Mouse (Mus musculus) forebrain, embryonic 14.5 days (tissue): Measurements from ENCODE around the gene Bckdha. TPM values are rescaled to one million over a fixed set of nuclear protein-coding genes. Genes with fewer than 3 reads are reported as not detected.

Experiments used
- ATAC-seq: fragments of 200-750 bp; cut with Nextera tagmentation; 2 replicates; pipeline ENCODE4 v1.8.0; 2017; ENCODE audit warnings: mild to moderate bottlenecking, moderate library complexity
- DNase-seq: peaks from one replicate; pipeline ENCODE4 v3.0.0-alpha.2; 2015; ENCODE audit warnings: low spot score
- H3K27ac ChIP-seq: fragments of 300-500 bp; sonication (generic); 2 replicates; pipeline ENCODE4 v1.5.1; 2014; ENCODE audit warnings: low read depth, mild to moderate bottlenecking, control low read depth, low read length, moderate library complexity
- H3K27me3 ChIP-seq: fragments of 300-500 bp; sonication (generic); replicated peaks from 2 replicates; pipeline ENCODE4 v1.6.1; 2014; ENCODE audit warnings: low read length, control low read depth, mixed read lengths; ENCODE audit not compliant: control insufficient read depth, insufficient read depth
- H3K36me3 ChIP-seq: fragments of 300-500 bp; sonication (generic); 2 replicates; pipeline ENCODE4 v1.6.1; 2014; ENCODE audit warnings: low read length, control low read depth; ENCODE audit not compliant: control insufficient read depth, insufficient read depth
- H3K4me1 ChIP-seq: fragments of 300-500 bp; sonication (generic); 2 replicates; pipeline ENCODE4 v1.6.1; 2014; ENCODE audit warnings: antibody characterized with exemption, low read length, control low read depth; ENCODE audit not compliant: control insufficient read depth, insufficient read depth
- H3K4me2 ChIP-seq: fragments of 300-500 bp; sonication (generic); 2 replicates; pipeline ENCODE4 v1.6.1; 2014; ENCODE audit warnings: mild to moderate bottlenecking, control low read depth, low read length
- H3K4me3 ChIP-seq: fragments of 300-500 bp; sonication (generic); 2 replicates; pipeline ENCODE4 v1.5.1; 2014; ENCODE audit warnings: low read depth, low read length, control low read depth
- H3K9ac ChIP-seq: fragments of 300-500 bp; sonication (generic); 2 replicates; pipeline ENCODE4 v1.6.1; 2014; ENCODE audit warnings: mild to moderate bottlenecking, low read length, control low read depth, moderate library complexity
- H3K9me3 ChIP-seq: fragments of 300-500 bp; sonication (generic); replicated peaks from 2 replicates; pipeline ENCODE4 v1.6.1; 2016; ENCODE audit warnings: low read length, control low read depth, mixed read lengths; ENCODE audit not compliant: control insufficient read depth
- WGBS: fragments of 180-500 bp; shearing (Covaris S2); extraction: QIAGEN DNeasy Blood & Tissue Kit; methylation state at CpG from one replicate; pipeline ENCODE4 v1.1.7; 2014; 5-methylcytosine and 5-hydroxymethylcytosine counted together
- polyA plus RNA-seq: library from polyadenylated mRNA; unstranded; fragments of >200 nt; fragmentation: Nextera tagmentation; extraction: Ambion mirVana; gene quantifications from 2 replicates; pipeline ENCODE4 v1.2.1, GENCODE M21; 2014

The Bckdha gene
- polyA plus RNA-seq, 1 experiment from 2014 or later: 69.7 TPM

DNA sequence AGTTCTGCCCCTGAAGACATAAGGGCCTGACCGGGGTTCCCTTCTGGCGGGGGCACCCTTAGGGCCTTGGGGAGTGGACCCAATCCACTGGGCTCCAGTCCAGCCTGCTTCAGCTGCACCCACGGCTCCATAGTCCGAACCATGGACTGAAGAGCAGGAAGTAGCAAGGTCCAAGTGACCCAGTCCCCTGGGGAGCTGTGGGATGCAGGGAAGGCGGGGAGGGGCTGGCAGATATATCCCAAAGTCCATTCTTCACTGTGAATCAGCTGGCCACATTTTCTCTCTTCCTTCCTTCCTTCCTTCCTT, 43.1 kb downstream of the Bckdha start, which contains the start of gene Erich4:
Erich4 (minus strand) TSS at position 187 of the 306 bp plus-strand sequence.
- no peak within 1 kb of the TSS for H3K4me3 ChIP-seq
- H3K9ac ChIP-seq: no peak within 1 kb of the TSS
- WGBS: 86% methylated on average over 5 of the region's 5 CpGs
- H3K9me3 ChIP-seq: no peaks in the 10 kb centered on the region
- no peaks in the 10 kb centered on the region for H3K27me3 ChIP-seq
- no peak for ATAC-seq
- DNase-seq: no peak
- no peak within 1 kb of the TSS for H3K4me2 ChIP-seq
- H3K36me3 ChIP-seq: no peaks in the 10 kb centered on the region
- H3K4me1 ChIP-seq: no peaks in the 10 kb centered on the region; the same call in 1 of the 2 replicates
- H3K27ac ChIP-seq: no peak within 1 kb of the TSS

DNA sequence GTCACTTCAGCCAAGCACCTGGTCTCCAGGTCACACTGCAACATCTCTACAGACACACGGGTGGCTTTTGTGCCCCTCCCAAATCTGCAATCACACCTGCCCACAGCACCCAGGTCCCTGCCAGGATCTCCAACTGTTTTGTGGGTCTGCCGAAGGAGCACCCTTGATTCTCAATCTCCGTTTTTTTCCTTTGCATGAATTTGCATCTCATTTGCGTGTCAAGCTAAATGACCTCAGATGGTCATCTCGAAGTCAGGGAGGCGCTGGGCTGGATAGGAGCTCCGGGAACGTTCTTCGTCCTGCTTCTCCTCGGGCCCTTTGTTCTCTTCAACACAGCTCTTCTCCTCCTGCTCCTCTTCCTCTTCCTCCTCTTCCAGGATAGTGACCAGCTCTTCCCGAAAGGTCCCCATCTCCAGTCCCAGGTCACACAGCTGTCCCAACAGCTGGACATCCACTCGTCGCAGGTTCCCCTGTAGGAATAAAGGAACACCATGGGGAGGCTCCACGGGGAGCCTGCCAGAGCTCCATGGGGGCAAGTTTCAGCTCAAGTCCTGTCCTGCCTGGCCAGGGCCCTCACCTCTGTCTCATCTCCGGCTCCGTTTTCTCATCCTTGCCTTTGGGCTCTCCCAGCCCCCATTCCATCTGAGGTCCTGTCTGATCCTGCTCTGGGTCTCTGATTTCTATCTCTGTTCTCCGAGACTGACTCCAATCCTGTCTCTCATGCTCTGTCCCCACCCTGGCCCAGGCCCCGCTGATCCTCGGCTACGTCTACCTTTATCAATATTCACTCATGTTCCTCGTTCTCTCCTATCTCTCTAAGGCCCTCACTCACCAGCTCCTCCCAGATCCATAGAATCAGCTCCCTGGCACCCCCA, 43.7 kb downstream of the Bckdha start:
- Histone ChIP-seq H3K4me1 (no peaks in the 10 kb centered on the region; the same call in 1 of the 2 replicates), H3K36me3 (no peaks in the 10 kb centered on the region), H3K4me2 (no peak overlapping the region), H3K4me3 (no peak overlapping the region), H3K27ac (no peak overlapping the region), H3K9ac (no peak overlapping the region), H3K9me3 (no peaks in the 10 kb centered on the region), H3K27me3 (no peaks in the 10 kb centered on the region)
- DNase-seq (no peak), ATAC-seq (no peak)
- 76% methylated on average over 21 of the region's 21 CpGs for WGBS

DNA sequence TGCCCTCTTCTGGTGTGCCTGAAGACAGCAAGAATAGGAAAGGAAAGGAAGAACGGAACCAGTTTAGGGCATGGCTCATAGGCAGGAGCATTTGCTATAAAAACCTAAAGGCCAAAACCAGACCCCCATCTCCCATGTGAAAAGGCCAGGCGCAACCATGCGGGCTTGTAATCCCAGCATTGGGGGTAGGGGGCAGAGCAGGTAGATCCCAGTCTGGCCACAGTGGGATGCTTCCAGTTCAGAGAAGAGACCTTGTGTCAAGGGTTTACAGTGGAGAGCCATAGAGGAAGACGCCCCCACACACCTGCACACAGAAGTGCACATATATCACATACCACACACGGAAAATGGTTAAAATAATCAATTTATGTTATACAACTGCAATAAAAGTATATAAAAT, 44.7 kb downstream of the Bckdha start:
- H3K9me3 ChIP-seq: no peaks in the 10 kb centered on the region
- no peak overlapping the region for H3K9ac ChIP-seq
- H3K4me1 ChIP-seq: no peaks in the 10 kb centered on the region
- ATAC-seq (no peak), DNase-seq (no peak)
- H3K4me2 ChIP-seq: no peak overlapping the region
- no peak overlapping the region for H3K27ac ChIP-seq
- no peak overlapping the region for H3K4me3 ChIP-seq
- H3K36me3 ChIP-seq: no peaks in the 10 kb centered on the region
- WGBS: 93% methylated on average over 5 of the region's 5 CpGs
- no peaks in the 10 kb centered on the region for H3K27me3 ChIP-seq

DNA sequence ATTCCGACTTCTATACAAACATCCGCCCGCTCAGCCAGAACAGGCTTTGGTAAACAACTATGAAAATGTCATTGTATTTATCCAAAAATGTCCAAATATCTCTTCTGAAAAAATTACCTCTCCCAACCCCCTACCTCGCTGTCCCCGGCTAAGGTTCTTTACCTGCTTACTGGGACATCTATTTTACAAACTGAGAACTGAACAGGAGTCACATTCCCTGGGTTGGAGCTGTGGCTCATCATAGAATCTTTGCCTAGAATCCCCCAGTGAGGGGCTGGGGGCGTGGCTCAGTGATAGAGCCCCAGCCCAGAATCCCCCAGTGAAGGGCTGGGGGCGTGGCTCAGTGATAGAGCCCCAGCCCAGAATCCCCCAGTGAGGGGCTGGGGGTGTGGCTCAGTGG, 47.3 kb downstream of the Bckdha start:
- H3K9me3 ChIP-seq: no peaks in the 10 kb centered on the region; the same call in 1 of the 2 replicates
- 39% methylated on average over 7 of the region's 7 CpGs for WGBS
- ATAC-seq: no peak

DNA sequence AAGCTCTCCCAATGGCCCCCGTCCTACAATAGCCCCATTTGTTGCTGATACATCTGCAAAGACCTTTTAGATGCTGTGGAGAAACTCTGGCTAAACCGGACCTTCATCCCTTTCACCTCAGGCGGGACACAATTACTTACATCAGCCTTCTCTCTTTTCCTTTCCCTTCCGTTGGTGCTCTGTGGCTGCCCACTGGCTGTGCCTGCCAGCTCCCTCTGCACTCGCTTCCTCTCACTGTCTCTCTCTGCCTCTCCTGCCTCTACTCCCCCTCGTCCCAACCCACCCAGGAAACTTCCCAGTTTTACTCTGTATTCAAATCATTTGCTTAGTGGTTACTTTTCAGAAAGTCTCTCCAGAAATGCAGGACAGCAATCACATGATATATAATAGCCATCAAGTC, 48.7 kb downstream of the Bckdha start:
- Histone ChIP-seq H3K9ac (no peak overlapping the region), H3K27ac (no peak overlapping the region), H3K4me1 (no peaks in the 10 kb centered on the region), H3K27me3 (no peaks in the 10 kb centered on the region), H3K4me2 (no peak overlapping the region), H3K9me3 (no peaks in the 10 kb centered on the region; the same call in 1 of the 2 replicates), H3K36me3 (no peaks in the 10 kb centered on the region), H3K4me3 (no peak overlapping the region)
- no peak for ATAC-seq
- no peak for DNase-seq
- 34% methylated on average over 6 of the region's 6 CpGs for WGBS

More for the DNA sequence above, 47.3 kb downstream of the Bckdha start:
- Histone ChIP-seq H3K27me3 (no peaks in the 10 kb centered on the region), H3K27ac (no peak overlapping the region), H3K4me3 (no peak overlapping the region), H3K9ac (no peak overlapping the region), H3K4me2 (no peak overlapping the region), H3K4me1 (no peaks in the 10 kb centered on the region), H3K36me3 (no peaks in the 10 kb centered on the region)
- no peak for DNase-seq

DNA sequence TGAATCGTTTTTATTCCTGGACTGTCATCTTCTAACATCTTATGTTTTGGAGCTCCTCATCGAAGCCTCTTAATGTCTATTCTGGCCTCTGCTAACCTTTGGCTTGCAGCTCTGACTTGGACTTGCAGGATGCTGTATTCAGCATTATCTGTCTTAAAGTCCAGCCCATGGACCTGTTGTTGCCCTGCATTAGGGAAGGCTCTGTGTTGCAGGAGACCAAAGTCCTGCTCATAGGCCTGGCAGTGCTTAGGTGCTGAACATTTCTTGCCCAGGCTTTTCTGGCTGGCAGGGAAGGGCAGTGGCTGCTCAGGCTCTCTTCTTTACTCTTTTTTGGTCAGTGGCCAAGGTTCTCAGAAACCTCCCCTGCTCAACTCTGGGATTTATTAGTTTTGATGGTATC, 51.6 kb downstream of the Bckdha start:
- no peak for ATAC-seq
- Histone ChIP-seq H3K9me3 (no peaks in the 10 kb centered on the region; the same call in 1 of the 2 replicates), H3K4me1 (no peaks in the 10 kb centered on the region), H3K4me3 (no peak overlapping the region), H3K27me3 (no peaks in the 10 kb centered on the region), H3K4me2 (no peak overlapping the region), H3K36me3 (no peaks in the 10 kb centered on the region), H3K27ac (no peak overlapping the region), H3K9ac (no peak overlapping the region)
- WGBS: 85% methylated on average over 2 of the region's 2 CpGs
- no peak for DNase-seq

DNA sequence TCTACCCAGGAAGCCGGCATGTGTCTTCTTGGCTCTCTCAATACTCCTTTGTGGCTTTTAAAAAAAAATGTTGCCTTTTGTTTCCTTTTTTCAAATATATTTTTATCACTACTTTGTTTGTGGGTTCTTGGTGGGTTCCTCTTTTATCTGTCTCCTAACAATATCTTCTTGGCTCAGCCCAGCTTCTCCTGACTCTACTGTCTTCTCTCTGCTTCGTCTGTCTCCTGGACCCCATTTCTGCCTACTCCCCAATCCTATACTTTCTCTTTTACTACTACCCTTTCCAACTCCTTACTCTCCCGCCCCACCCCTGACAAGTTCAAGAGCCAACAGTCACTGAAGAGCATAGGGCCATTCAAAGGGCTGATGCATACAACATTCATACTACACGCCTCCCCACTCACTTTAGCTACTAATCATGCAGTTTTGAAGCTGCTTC, 52.1 kb downstream of the Bckdha start:
- WGBS: 84% methylated on average over 4 of the region's 4 CpGs
- Histone ChIP-seq H3K27ac (no peak overlapping the region), H3K36me3 (no peaks in the 10 kb centered on the region), H3K9me3 (no peaks in the 10 kb centered on the region; the same call in 1 of the 2 replicates), H3K4me2 (no peak overlapping the region), H3K4me3 (no peak overlapping the region), H3K9ac (no peak overlapping the region), H3K4me1 (no peaks in the 10 kb centered on the region), H3K27me3 (no peaks in the 10 kb centered on the region)
- DNase-seq: no peak
- no peak for ATAC-seq

DNA sequence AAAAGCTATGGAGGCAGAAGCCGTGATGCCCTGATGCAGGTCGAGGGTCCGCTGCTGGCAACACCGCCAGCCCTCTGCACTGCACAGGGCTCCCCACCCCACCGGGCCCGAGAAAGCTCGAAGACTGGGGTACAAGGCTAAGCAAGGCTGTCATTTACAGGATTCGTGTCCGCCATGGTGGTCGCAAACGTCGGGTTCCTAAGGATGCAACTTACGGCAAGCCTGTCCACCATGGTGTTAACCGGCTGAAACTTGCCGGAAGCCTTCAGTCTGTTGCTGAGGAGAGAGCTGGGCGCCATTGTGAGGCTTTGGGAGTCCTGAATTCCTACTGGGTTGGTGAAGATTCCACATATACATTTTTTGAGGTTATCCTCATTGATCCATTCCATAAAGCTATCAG, 57.4 kb downstream of the Bckdha start:
- H3K27me3 ChIP-seq: no peaks in the 10 kb centered on the region
- H3K4me2 ChIP-seq: no peak overlapping the region
- H3K4me3 ChIP-seq: no peak overlapping the region
- no peak overlapping the region for H3K9ac ChIP-seq
- ATAC-seq (no peak), DNase-seq (no peak)
- WGBS: 88% methylated on average over 16 of the region's 16 CpGs
- H3K36me3 ChIP-seq: no peaks in the 10 kb centered on the region
- no peaks in the 10 kb centered on the region for H3K9me3 ChIP-seq
- no peak overlapping the region for H3K27ac ChIP-seq
- H3K4me1 ChIP-seq: no peaks in the 10 kb centered on the region

DNA sequence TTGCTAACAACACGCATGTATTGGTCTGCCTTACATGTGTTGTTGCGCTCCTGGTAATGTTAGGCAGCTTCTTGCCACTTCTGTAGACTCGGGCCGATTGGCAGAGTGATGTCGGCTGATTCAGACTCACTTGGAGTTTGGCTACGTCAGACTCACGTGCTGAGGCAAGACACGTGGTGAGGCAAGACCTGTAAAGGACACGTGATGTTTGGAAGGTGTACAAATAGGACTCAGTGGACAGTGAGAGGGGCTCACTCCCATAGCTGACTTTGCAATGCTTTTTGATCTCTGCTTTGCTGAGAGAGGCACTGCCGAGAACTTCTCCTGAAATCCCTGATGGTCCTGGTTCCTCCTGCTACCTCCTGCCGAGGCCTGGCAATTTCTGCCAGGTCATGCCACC, 58.1 kb downstream of the Bckdha start:
- 86% methylated on average over 11 of the region's 11 CpGs for WGBS
- no peak overlapping the region for H3K4me3 ChIP-seq
- H3K27ac ChIP-seq: no peak overlapping the region
- H3K4me2 ChIP-seq: no peak overlapping the region
- no peaks in the 10 kb centered on the region for H3K4me1 ChIP-seq
- no peak overlapping the region for H3K9ac ChIP-seq
- ATAC-seq (no peak), DNase-seq (no peak)
- H3K27me3 ChIP-seq: no peaks in the 10 kb centered on the region
- H3K36me3 ChIP-seq: no peaks in the 10 kb centered on the region
- H3K9me3 ChIP-seq: no peaks in the 10 kb centered on the region
